Mouse (Mus musculus) hindbrain, embryonic 11.5 days (tissue): Measurements from ENCODE around the gene Bloc1s4. TPM values are rescaled to one million over a fixed set of nuclear protein-coding genes. Genes with fewer than 3 reads are reported as not detected.
A peak's percentile ranks its signal among the peaks of the same experiment; 100 is the strongest.

Source experiments
- ATAC-seq: fragments of 200-750 bp; cut with Nextera tagmentation; 2 replicates; pipeline ENCODE4 v1.8.0; 2017; ENCODE audit warnings: mild to moderate bottlenecking, moderate TSS enrichment, moderate library complexity; ENCODE audit not compliant: low FRiP score
- DNase-seq: peaks from one replicate; pipeline ENCODE4 v3.0.0-alpha.2; 2015; ENCODE audit warnings: low spot score
- H3K27ac ChIP-seq: fragments of 300-500 bp; sonication (generic); 2 replicates; pipeline ENCODE4 v1.5.1; 2014; ENCODE audit warnings: mild to moderate bottlenecking, low read depth, low read length
- H3K27me3 ChIP-seq: fragments of 300-500 bp; sonication (generic); 2 replicates; pipeline ENCODE4 v1.6.1; 2014; ENCODE audit warnings: mild to moderate bottlenecking, low read length, moderate library complexity, mixed read lengths; ENCODE audit not compliant: control insufficient read depth, insufficient read depth
- H3K36me3 ChIP-seq: fragments of 300-500 bp; sonication (generic); 2 replicates; pipeline ENCODE4 v1.6.1; 2014; ENCODE audit warnings: mild to moderate bottlenecking, low read length, moderate library complexity, mixed read lengths; ENCODE audit not compliant: control insufficient read depth, insufficient read depth
- H3K4me1 ChIP-seq: fragments of 300-500 bp; sonication (generic); replicated peaks from 2 replicates; pipeline ENCODE4 v1.6.1; 2014; ENCODE audit warnings: low read length, mixed read lengths; ENCODE audit not compliant: control insufficient read depth, insufficient read depth
- H3K4me2 ChIP-seq: fragments of 300-500 bp; sonication (generic); replicated peaks from 2 replicates; pipeline ENCODE4 v1.6.1; 2014; ENCODE audit warnings: mild to moderate bottlenecking, low read depth, low read length
- H3K4me3 ChIP-seq: fragments of 300-500 bp; sonication (generic); 2 replicates; pipeline ENCODE4 v1.5.1; 2014; ENCODE audit warnings: low read depth, low read length
- H3K9ac ChIP-seq: fragments of 300-500 bp; sonication (generic); 2 replicates; pipeline ENCODE4 v1.6.1; 2014; ENCODE audit warnings: low read depth, low read length
- H3K9me3 ChIP-seq: fragments of 300-500 bp; sonication (generic); 2 replicates; pipeline ENCODE4 v1.6.1; 2016; ENCODE audit warnings: low read length; ENCODE audit not compliant: control insufficient read depth
- WGBS: fragments of 180-500 bp; shearing (Covaris S2); extraction: QIAGEN DNeasy Blood & Tissue Kit; methylation state at CpG from one replicate; pipeline ENCODE4 v1.1.7; 2014; 5-methylcytosine and 5-hydroxymethylcytosine counted together
- polyA plus RNA-seq: library from polyadenylated mRNA; unstranded; fragments of >200 nt; fragmentation: Nextera tagmentation; extraction: Ambion mirVana; gene quantifications from 2 replicates; pipeline ENCODE4 v1.2.1, GENCODE M21; 2014

Gene Bloc1s4
- polyA plus RNA-seq, 1 experiment from 2014 or later: 21.0 TPM

DNA sequence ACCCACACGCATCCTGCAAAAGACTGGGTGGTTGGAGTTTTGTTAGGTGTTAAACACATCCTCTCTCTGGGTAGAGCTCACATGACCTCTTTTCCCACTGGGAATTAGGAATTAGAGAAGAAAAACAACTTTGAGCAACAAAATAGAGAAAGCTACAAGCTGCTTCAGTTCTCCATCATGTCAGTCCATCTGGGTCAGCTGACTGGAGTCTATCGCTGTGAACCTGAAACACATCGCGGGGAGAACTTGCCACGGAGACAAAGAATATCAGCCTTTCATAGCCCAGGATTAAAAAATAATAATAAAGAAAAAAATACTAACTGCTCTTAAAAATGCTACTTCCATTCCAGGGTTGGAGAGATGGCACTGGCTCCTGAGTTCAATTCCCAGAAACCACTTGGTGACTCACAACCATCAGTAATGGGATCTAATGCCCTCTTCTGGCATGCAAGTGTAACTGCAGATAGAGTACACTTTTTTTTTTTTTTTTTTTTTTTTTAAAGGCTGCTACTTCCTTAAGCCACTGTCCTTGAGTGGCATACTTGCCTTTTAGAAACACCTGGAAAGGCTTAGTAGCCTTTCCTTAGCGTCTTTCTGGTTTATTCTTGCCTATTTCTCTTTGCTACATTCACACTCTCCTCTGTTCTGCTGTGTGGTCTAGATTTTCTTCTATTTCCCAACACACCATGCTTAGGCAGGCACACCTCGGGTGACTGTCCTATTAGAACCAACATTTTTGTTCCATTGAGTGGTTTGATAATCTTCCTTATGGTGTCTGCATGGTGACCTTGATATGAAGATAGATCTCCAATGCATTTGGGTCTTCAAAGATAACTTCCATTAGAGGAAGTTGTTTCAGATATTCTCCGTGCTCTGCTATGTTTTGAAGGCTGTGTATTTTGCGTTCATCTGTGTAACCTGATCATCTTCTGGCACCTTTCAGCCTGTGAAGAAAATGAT is 1.9 kb upstream of the Bloc1s4 start:
- H3K4me1 ChIP-seq: peaks cover 3% of the 10 kb centered on the region; the same call in 1 of the 2 replicates
- WGBS: 75% methylated on average over 9 of the region's 9 CpGs
- H3K9me3 ChIP-seq: no peaks in the 10 kb centered on the region
- H3K4me3 ChIP-seq: no peak overlapping the region
- DNase-seq (no peak), ATAC-seq (no peak)
- H3K4me2 ChIP-seq: no peak overlapping the region
- no peaks in the 10 kb centered on the region for H3K36me3 ChIP-seq
- H3K27me3 ChIP-seq: no peaks in the 10 kb centered on the region
- no peak overlapping the region for H3K27ac ChIP-seq
- no peak overlapping the region for H3K9ac ChIP-seq

GRCm38 (mm10) chr5:36747794-36748535 is 485 bp downstream of the Bloc1s4 start:
- Histone ChIP-seq H3K4me2 (peak overlapping the region; percentile 97), H3K4me1 (peaks cover 3% of the 10 kb centered on the region; the same call in 1 of the 2 replicates), H3K27ac (no peak overlapping the region), H3K27me3 (no peaks in the 10 kb centered on the region), H3K9ac (peak overlapping the region; percentile 85), H3K36me3 (no peaks in the 10 kb centered on the region), H3K9me3 (no peaks in the 10 kb centered on the region), H3K4me3 (peak overlapping the region; percentile 99)
- WGBS: 3% methylated on average over 70 of the region's 76 CpGs
- DNase-seq (no peak), ATAC-seq (peak; percentile 75)

DNA sequence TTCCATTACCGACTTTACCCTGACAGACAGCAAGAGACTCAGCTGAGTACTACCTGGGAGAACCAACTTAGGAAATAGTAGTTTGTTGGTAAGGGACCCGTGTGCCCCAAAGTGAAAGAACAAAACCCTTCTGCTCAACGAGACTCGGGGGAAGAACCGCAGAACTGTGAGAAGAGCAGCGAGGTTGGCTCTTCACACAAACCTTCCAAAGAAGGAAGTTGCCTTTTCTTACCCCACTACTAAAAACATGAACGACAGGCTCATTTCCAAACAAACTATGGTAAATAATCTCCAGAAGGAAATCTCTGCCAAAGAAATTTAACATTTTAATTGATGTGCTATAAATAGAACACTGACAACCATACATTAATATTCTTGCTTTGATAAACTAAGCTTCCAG is 1.4 kb downstream of the Bloc1s4 start:
- no peak overlapping the region for H3K27ac ChIP-seq
- H3K4me3 ChIP-seq: peak overlapping the region; percentile 99
- peaks cover 3% of the 10 kb centered on the region; the same call in 1 of the 2 replicates for H3K4me1 ChIP-seq
- no peak overlapping the region for H3K9ac ChIP-seq
- H3K4me2 ChIP-seq: no peak overlapping the region
- ATAC-seq: no peak
- WGBS: 89% methylated on average over 7 of the region's 7 CpGs
- no peaks in the 10 kb centered on the region for H3K27me3 ChIP-seq
- DNase-seq: no peak
- H3K36me3 ChIP-seq: no peaks in the 10 kb centered on the region
- no peaks in the 10 kb centered on the region for H3K9me3 ChIP-seq

DNA sequence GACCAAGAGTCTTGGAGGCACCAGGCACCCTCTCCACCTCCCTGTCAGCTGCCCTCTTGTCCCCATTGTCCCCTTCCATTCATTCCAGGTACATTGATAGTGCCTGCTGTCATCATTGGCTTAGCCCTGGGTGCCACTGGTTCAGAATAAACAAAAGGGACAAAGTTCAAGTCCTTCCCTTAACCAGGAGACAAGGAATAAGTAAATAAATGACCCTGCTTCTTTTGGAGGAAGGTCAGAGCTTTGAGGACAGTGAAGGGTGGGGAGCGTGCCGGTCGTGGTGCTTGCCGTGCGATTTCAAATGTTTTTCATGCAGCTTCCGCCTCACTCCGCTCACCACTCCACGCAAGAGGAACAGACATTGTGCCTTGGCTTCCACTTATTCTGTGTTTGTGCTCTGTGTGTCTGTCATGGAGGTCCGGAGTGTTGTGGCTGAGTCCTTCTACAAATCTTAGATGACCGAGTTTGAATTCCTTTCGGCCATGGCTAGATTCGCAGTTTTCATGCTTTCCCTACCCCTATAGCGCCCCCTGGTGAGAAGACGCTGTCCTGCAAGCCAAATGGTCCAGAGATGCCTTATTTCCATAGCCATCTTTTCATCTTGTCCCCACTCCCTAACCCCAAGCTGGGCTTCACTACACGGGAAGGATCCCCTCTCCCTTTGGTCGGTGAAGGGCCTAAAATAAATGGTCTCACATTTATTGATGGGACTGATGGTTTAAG is 6.2 kb downstream of the Bloc1s4 start:
- no peak overlapping the region for H3K27ac ChIP-seq
- ATAC-seq (no peak), DNase-seq (peak; percentile 90)
- H3K9ac ChIP-seq: no peak overlapping the region
- H3K27me3 ChIP-seq: no peaks in the 10 kb centered on the region
- H3K4me3 ChIP-seq: no peak overlapping the region
- 43% methylated on average over 16 of the region's 16 CpGs for WGBS
- no peaks in the 10 kb centered on the region for H3K36me3 ChIP-seq
- no peaks in the 10 kb centered on the region for H3K9me3 ChIP-seq
- no peaks in the 10 kb centered on the region for H3K4me1 ChIP-seq
- no peak overlapping the region for H3K4me2 ChIP-seq

DNA sequence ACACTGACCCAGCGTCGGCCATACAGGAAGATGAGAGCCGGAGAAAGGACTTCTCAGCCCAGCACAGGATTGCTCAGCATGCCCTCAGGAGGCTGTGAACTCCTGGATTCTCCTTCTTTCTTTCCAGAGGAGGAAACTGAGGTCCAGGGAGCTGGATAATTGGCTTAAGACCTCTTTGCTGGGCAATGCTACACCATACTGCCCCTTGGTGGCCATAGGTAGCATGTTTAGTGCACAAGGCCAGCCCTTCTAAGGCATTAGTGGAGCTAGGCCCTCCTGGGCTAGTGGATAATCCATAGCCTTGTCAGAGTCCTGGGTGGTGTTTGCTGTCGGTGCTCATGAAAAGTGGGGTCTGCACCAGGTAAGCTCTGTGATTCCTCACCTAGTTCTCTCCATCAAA is 8.6 kb downstream of the Bloc1s4 start:
- Histone ChIP-seq H3K9ac (no peak overlapping the region), H3K4me1 (no peaks in the 10 kb centered on the region), H3K36me3 (no peaks in the 10 kb centered on the region), H3K27me3 (no peaks in the 10 kb centered on the region), H3K4me3 (no peak overlapping the region), H3K4me2 (no peak overlapping the region), H3K27ac (no peak overlapping the region), H3K9me3 (no peaks in the 10 kb centered on the region)
- DNase-seq: peak; percentile 25
- 66% methylated on average over 4 of the region's 4 CpGs for WGBS
- no peak for ATAC-seq

- 69% methylated on average over 16 of the region's 16 CpGs for WGBS
- H3K36me3 ChIP-seq: no peaks in the 10 kb centered on the region
- no peaks in the 10 kb centered on the region for H3K9me3 ChIP-seq
- no peak overlapping the region for H3K27ac ChIP-seq
- H3K4me1 ChIP-seq: no peaks in the 10 kb centered on the region
- no peak overlapping the region for H3K4me2 ChIP-seq
- ATAC-seq (no peak), DNase-seq (no peak)
- no peaks in the 10 kb centered on the region for H3K27me3 ChIP-seq
- H3K4me3 ChIP-seq: no peak overlapping the region
- no peak overlapping the region for H3K9ac ChIP-seq
Measured at GRCm38 (mm10) chr5:36738799-36739615, 9.4 kb downstream of the Bloc1s4 start.

- Histone ChIP-seq H3K27me3 (no peaks in the 10 kb centered on the region), H3K36me3 (no peaks in the 10 kb centered on the region), H3K4me3 (no peak overlapping the region), H3K4me2 (no peak overlapping the region), H3K27ac (no peak overlapping the region), H3K4me1 (no peaks in the 10 kb centered on the region), H3K9ac (no peak overlapping the region), H3K9me3 (no peaks in the 10 kb centered on the region)
- WGBS: 62% methylated on average over 4 of the region's 4 CpGs
- ATAC-seq (no peak), DNase-seq (no peak)
Measured at GRCm38 (mm10) chr5:36737765-36738164, 10.7 kb downstream of the Bloc1s4 start.

DNA sequence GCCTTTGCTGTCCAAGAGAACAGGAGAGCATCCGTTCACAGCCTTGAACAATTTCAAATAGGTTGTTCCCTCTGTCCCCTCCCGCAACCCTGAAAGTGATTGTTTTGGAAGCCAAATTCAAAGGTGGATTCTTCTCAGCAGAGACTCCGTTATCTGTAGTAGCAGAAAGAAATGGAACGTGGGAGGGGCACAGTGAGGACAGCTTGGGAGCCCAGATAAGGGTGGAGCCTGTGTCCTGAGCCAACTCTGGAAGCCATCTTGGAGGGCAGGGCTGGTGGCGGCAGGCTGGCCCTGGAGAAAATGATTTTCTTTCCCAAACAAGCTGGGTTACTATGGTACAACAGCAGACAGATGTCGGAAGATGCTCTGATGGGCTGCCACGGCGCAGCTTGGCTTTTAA is 12.4 kb downstream of the Bloc1s4 start:
- ATAC-seq (no peak), DNase-seq (no peak)
- Histone ChIP-seq H3K36me3 (no peaks in the 10 kb centered on the region), H3K27ac (no peak overlapping the region), H3K27me3 (no peaks in the 10 kb centered on the region), H3K9ac (no peak overlapping the region), H3K9me3 (no peaks in the 10 kb centered on the region), H3K4me1 (no peaks in the 10 kb centered on the region), H3K4me3 (no peak overlapping the region), H3K4me2 (no peak overlapping the region)
- 80% methylated on average over 8 of the region's 8 CpGs for WGBS
